Mouse (Mus musculus): ENCODE measurements around the gene Ccdc73. TPM values are rescaled to one million over a fixed set of nuclear protein-coding genes. Genes with fewer than 3 reads are reported as not detected.
"Not testable (repeated sequence)": the region's sequence is repeated elsewhere in the genome, so short reads cannot be mapped to it uniquely, and the experiment has no call there.

Gene Ccdc73
- polyA plus RNA-seq, 1 experiment from 2014 or later, result 5.8 TPM

DNA sequence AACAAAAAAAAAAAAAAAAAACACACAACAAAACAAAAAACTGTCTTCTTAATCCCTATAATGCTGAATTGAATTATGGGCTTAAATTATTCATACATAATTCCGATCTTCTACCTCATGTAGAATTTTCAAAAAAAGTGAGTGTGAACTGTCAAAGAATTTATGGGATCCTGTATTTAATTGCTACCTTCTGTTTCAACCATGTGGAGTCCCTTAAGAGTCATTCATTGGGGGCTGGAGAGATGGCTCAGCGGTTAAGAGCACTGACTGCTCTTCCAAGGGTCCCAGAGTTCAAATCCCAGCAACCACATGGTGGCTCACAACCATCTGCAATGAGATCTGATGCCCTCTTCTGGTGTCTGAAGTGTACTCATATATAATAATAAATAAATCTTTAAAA is 19.7 kb downstream of the Ccdc73 start:
- not testable (repeated sequence) for H3K9me3 ChIP-seq; H3K4me3 ChIP-seq (replicated peaks); H3K27ac ChIP-seq; H3K36me3 ChIP-seq; ATAC-seq; H3K9ac ChIP-seq; H3K27me3 ChIP-seq (replicated peaks); H3K4me1 ChIP-seq (replicated peaks); H3K4me2 ChIP-seq (replicated peaks)
- WGBS, result 58% methylated on average over 2 of the region's 2 CpGs

DNA sequence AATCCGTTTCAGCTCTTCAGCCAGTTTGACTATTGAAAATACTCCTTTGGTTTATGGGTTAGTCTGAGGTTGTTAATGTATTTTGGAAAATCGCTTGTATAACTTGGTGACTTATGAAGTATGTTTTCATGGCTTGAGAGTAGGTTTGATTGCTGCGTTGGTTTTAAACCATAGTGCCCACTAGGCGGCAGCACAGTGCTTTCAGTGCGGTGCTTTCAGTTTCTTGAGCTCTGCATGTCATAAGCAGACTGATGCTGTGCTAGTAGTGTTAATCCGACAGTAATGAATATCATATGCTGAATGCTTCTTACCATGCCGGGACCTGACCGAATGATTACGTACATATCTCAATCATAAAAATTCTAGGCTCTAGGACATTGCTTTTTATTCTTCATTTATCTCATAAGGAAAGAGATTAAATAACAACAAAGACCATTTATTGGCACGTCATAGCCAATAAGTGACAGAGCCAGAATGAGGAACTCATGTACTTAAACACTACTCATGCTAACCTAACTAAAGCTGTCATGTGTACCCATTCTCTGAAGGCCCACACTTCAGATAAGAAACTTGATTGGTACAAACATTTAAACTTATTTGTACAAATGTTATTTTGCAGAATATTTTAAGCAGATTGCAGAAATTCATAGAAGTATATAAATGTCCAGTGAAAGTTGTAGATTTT is 20.4 kb downstream of the Ccdc73 start:
- Histone ChIP-seq H3K4me1 (replicated peaks) (no peaks in the 10 kb centered on the region), H3K4me3 (replicated peaks) (no peak overlapping the region), H3K36me3 (no peaks in the 10 kb centered on the region), H3K9me3 (no peaks in the 10 kb centered on the region), H3K27ac (no peak overlapping the region), H3K9ac (no peak overlapping the region), H3K27me3 (replicated peaks) (no peaks in the 10 kb centered on the region), H3K4me2 (replicated peaks) (no peak overlapping the region)
- WGBS, result 19% methylated on average over 10 of the region's 10 CpGs
- no peak for ATAC-seq

DNA sequence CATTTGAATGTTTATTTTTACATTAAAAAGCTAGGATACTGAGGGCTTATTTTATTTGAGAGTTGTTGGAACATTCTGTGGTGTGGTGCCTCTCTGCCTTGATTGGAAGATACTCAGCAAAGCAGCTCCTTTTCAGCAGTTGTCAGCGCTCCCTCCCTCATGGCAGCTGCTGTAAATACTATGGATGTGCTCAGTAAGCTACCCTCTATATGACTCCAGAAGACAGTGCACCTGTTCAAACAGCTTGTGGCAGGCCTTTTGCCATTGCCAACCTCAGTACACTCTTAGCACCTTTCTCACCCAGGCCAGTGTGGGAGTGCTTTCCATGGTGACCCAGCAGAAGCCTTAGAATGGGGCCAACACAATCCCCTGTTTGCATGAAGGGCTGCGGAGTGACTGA is 32.4 kb downstream of the Ccdc73 start:
- WGBS, result 80% methylated on average over 2 of the region's 2 CpGs
- no peak overlapping the region for H3K4me2 ChIP-seq (replicated peaks)
- ATAC-seq, result no peak
- H3K27ac ChIP-seq, result no peak overlapping the region
- no peaks in the 10 kb centered on the region for H3K4me1 ChIP-seq (replicated peaks)
- H3K36me3 ChIP-seq, result no peaks in the 10 kb centered on the region
- no peak overlapping the region for H3K9ac ChIP-seq
- no peak overlapping the region for H3K4me3 ChIP-seq (replicated peaks)
- no peaks in the 10 kb centered on the region for H3K27me3 ChIP-seq (replicated peaks)
- no peaks in the 10 kb centered on the region for H3K9me3 ChIP-seq

DNA sequence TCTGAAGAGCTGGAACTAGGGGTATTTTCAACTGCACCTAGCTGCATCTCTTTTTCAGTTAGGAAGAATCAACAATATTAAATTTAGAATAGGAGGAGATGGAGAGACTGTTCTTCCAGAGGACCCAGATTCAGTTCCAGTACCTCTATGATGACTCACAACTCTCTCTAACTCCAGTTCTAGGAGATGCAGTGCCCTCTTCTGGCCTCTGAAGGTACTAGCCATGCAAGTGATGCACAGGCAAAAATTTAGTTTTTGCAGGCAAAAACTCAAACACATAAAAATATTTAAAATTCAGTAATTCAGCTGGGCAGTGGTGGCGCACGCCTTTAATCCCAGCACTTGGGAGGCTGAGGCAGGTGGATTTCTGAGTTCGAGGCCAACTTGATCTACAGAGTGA is 48.1 kb downstream of the Ccdc73 start:
- Histone ChIP-seq H3K27me3 (replicated peaks) (no peaks in the 10 kb centered on the region), H3K27ac (no peak overlapping the region), H3K4me1 (replicated peaks) (no peaks in the 10 kb centered on the region), H3K9me3 (no peaks in the 10 kb centered on the region), H3K4me2 (replicated peaks) (no peak overlapping the region), H3K9ac (no peak overlapping the region), H3K4me3 (replicated peaks) (no peak overlapping the region), H3K36me3 (no peaks in the 10 kb centered on the region)
- 79% methylated on average over 3 of the region's 3 CpGs for WGBS
- no peak for ATAC-seq

DNA sequence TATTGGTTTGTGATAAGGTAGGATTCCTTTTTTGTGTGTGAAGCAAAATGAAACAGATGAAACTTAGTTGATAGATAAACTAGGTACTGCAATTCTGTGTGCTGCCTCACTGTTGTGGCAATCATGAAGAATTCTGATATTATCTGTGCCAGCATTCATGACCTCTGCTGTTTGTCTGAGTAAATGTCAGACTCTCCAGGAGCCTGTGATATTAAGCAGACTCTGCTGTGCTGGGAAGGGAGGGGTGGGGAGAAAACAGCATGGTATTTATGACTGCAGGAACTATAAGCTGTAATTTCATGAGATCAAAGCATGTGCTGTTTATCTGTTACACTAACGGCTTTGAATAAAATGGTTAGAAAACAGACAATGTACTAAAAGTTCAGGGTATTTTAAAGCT is 96.9 kb downstream of the Ccdc73 start:
- Histone ChIP-seq H3K27ac (no peak overlapping the region), H3K9me3 (no peaks in the 10 kb centered on the region), H3K4me3 (replicated peaks) (no peak overlapping the region), H3K36me3 (no peaks in the 10 kb centered on the region), H3K4me2 (replicated peaks) (no peak overlapping the region), H3K9ac (no peak overlapping the region), H3K4me1 (replicated peaks) (no peaks in the 10 kb centered on the region), H3K27me3 (replicated peaks) (no peaks in the 10 kb centered on the region)
- no peak for ATAC-seq
- 19% methylated on average over 1 of the region's 1 CpGs for WGBS

DNA sequence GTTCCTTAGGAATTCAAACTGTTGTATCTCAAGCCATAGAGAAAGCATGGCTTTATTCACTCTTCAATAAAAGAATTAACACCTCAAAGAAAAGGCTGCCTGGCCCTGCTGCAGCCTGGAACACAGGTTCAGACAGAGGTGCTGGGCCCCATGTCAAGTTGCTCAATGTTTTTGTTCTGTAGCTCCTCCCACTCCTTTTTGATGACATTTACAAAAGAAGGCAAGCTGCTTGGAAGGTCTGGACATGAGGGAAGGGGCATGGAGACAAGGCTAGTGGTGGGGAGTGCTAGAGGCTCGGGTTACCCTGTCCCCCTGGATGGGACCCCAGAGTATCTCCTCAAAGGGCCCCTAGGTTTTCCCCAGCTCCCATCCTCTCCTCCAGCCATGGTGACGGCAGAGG is 114.1 kb downstream of the Ccdc73 start:
- Histone ChIP-seq H3K27ac (no peak overlapping the region), H3K4me1 (replicated peaks) (no peaks in the 10 kb centered on the region), H3K4me2 (replicated peaks) (no peak overlapping the region), H3K27me3 (replicated peaks) (no peaks in the 10 kb centered on the region), H3K9ac (no peak overlapping the region), H3K4me3 (replicated peaks) (no peak overlapping the region), H3K36me3 (no peaks in the 10 kb centered on the region), H3K9me3 (no peaks in the 10 kb centered on the region)
- ATAC-seq, result no peak
- WGBS, result 34% methylated on average over 2 of the region's 2 CpGs

DNA sequence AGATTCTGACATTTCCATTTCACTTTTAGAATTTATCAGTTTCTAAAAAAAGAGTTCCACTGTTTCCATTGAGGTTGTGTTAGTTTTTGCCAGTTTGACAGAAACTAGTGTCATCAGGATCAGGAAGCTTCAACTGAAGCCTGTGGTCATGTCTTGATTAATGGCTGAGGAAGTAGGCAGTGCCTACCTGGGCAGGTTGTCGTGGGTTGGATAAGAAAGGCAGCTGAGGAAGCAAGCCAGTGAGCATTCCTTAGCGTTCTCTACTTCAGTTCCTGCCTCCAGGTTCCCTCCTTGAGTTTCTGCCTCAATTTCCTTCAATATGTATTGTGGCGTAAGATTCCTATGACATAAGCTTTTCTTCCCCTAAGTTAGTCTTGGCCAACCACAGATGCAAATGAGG is 118.2 kb downstream of the Ccdc73 start:
- H3K27ac ChIP-seq, result no peak overlapping the region
- 59% methylated on average over 3 of the region's 3 CpGs for WGBS
- ATAC-seq, result no peak
- H3K9me3 ChIP-seq, result no peaks in the 10 kb centered on the region
- H3K4me2 ChIP-seq (replicated peaks), result no peak overlapping the region
- H3K9ac ChIP-seq, result no peak overlapping the region
- H3K27me3 ChIP-seq (replicated peaks), result no peaks in the 10 kb centered on the region
- no peak overlapping the region for H3K4me3 ChIP-seq (replicated peaks)
- H3K4me1 ChIP-seq (replicated peaks), result no peaks in the 10 kb centered on the region
- H3K36me3 ChIP-seq, result no peaks in the 10 kb centered on the region

DNA sequence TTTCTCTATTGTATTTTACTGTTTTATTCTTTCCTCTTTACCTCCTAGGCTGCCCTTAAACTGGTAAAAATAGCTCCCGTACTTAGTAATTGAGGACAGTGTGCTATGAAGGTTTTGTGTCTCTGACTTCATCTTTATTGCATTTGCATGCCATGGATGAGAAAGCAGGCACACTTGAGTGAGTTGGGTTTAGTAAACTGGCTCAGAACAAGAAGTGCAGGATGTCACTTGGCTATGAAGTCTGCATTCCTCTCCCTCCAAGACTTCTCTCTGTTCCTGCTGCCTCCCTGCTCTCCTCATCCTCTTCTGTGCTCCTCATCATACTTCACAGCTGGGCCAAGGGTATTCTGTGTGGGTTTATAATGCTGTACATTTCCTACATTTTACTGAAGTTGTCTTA is 121.4 kb downstream of the Ccdc73 start:
- H3K27ac ChIP-seq, result no peak overlapping the region
- no peak overlapping the region for H3K4me2 ChIP-seq (replicated peaks)
- H3K36me3 ChIP-seq, result no peaks in the 10 kb centered on the region
- H3K27me3 ChIP-seq (replicated peaks), result no peaks in the 10 kb centered on the region
- ATAC-seq, result no peak
- H3K4me3 ChIP-seq (replicated peaks), result no peak overlapping the region
- 90% methylated on average over 1 of the region's 1 CpGs for WGBS
- H3K9ac ChIP-seq, result no peak overlapping the region
- no peaks in the 10 kb centered on the region for H3K4me1 ChIP-seq (replicated peaks)
- H3K9me3 ChIP-seq, result no peaks in the 10 kb centered on the region

DNA sequence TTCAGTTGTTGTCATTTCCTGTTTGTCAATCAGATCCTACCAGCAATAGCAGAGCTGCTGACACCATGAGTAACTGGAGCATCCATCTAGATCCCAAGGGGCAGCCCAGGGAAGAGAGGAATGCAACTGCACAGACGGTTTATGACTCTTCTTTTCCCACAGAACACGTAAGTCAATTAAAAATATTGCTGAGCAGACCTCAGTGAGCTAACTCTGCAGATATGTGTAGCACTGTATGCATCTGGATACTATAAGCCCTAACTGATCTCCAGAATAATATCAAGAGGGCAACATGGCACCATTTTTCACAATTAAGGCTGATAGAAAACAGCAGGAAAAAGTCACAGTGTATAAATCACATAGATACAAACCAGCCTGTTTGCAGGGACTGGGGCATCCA is 126.8 kb downstream of the Ccdc73 start:
- no peak overlapping the region for H3K4me3 ChIP-seq (replicated peaks)
- no peaks in the 10 kb centered on the region for H3K4me1 ChIP-seq (replicated peaks)
- WGBS, result 47% methylated on average over 2 of the region's 2 CpGs
- 0 out of 2 replicates have a peak, but pooled peaks cover 4% of the 10 kb centered on the region for H3K36me3 ChIP-seq
- H3K9me3 ChIP-seq, result no peaks in the 10 kb centered on the region
- no peak for ATAC-seq
- no peak overlapping the region for H3K4me2 ChIP-seq (replicated peaks)
- no peak overlapping the region for H3K9ac ChIP-seq
- no peak overlapping the region for H3K27ac ChIP-seq
- no peaks in the 10 kb centered on the region for H3K27me3 ChIP-seq (replicated peaks)

DNA sequence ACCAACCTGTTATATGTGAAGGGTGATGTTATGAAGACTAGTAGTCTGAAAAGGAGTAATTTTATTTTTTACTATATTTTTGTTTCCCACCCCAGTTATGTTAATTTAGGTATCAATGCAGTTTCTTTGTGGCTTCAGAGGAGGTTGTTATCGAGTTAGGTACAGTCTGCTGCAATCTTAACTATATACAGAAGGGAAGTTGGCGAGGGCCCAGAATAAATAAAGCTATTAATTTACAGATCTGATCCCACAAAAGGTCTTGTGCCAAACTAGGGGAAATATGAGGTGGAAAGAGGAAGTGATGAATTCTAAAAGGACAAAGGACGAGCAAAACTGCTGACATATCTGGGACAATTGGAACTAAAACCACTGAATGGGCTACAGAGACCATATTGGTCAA is 128.6 kb downstream of the Ccdc73 start:
- H3K27ac ChIP-seq, result no peak overlapping the region
- 0 out of 2 replicates have a peak, but pooled peaks cover 4% of the 10 kb centered on the region for H3K36me3 ChIP-seq
- H3K4me1 ChIP-seq (replicated peaks), result no peaks in the 10 kb centered on the region
- no peaks in the 10 kb centered on the region for H3K27me3 ChIP-seq (replicated peaks)
- 78% methylated on average over 3 of the region's 3 CpGs for WGBS
- H3K9ac ChIP-seq, result no peak overlapping the region
- no peak overlapping the region for H3K4me3 ChIP-seq (replicated peaks)
- H3K9me3 ChIP-seq, result no peaks in the 10 kb centered on the region
- no peak overlapping the region for H3K4me2 ChIP-seq (replicated peaks)
- no peak for ATAC-seq

DNA sequence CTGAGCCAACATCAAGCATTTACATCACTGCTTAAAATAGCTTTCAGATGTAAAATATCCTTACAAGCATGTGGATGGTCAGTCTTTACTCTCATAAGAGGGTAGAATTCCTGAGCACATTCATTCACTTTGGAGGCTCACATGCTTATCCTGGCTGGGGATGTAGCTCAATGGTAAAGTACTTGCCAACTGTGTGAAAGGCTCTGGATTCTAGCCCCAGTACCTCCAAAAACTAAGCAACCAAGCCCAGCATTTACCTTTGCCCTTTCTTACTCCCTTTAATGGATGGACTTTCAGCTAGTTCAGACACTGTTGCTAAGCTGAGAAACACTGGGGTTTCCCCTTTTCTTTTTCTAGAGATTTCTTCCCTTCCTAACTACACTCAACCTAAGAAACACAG is 139.6 kb downstream of the Ccdc73 start:
- H3K27ac ChIP-seq, result no peak overlapping the region
- H3K4me2 ChIP-seq (replicated peaks), result no peak overlapping the region
- peaks cover 17% of the 10 kb centered on the region; the same call in 1 of the 2 replicates for H3K36me3 ChIP-seq
- no peaks in the 10 kb centered on the region for H3K9me3 ChIP-seq
- no peak for ATAC-seq
- H3K4me1 ChIP-seq (replicated peaks), result no peaks in the 10 kb centered on the region
- no peak overlapping the region for H3K9ac ChIP-seq
- no peak overlapping the region for H3K4me3 ChIP-seq (replicated peaks)
- H3K27me3 ChIP-seq (replicated peaks), result no peaks in the 10 kb centered on the region

DNA sequence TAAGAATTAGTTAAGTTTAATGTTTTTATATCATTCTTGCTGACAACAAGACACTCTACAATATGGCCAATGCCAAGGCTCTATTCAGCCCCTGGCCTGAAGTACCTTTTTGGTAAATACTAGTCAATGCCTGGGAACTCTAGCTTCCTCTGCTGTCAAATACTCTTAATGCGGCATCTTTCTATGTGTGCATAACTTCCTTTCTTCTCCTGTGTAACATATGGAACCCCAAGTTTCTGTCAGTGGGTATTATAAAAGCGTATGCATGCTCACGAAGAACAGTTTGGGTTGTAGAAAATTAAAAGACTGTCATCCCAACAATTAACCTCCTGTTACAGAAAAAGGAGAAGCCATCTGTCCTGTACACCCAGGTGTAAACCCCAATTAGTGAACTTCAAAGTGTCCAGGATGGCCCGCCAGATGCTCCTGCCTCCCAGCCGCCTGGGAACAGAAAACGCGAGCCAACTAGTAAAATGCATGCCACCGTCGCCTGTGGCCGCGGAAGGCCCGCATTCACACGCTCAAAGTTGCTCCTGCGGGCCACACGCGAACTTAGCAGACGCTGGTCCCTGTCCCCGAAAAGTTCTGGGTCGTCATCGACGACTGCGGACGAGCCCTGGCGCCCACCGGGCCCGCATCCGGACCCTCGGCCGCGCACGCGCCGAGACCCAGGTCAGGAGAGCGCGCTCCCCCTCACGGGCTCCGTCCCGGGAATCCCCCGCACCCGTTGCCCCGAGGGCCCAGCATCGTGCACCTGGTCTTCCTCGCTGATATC is 148.8 kb downstream of the Ccdc73 start:
- H3K27me3 ChIP-seq (replicated peaks), result no peaks in the 10 kb centered on the region
- H3K9me3 ChIP-seq, result no peaks in the 10 kb centered on the region
- WGBS, result under 1% methylated on average over 43 of the region's 43 CpGs
- peak overlapping the region; percentile 71 for H3K27ac ChIP-seq
- peak overlapping the region; percentile 89 for H3K4me3 ChIP-seq (replicated peaks)
- H3K4me1 ChIP-seq (replicated peaks), result 0 out of 2 replicates have a peak, but pooled peaks cover 2% of the 10 kb centered on the region
- peak overlapping the region; percentile 63 for H3K4me2 ChIP-seq (replicated peaks)
- peak; percentile 86 for ATAC-seq
- peak overlapping the region; percentile 95 for H3K9ac ChIP-seq
- peaks cover 11% of the 10 kb centered on the region for H3K36me3 ChIP-seq

DNA sequence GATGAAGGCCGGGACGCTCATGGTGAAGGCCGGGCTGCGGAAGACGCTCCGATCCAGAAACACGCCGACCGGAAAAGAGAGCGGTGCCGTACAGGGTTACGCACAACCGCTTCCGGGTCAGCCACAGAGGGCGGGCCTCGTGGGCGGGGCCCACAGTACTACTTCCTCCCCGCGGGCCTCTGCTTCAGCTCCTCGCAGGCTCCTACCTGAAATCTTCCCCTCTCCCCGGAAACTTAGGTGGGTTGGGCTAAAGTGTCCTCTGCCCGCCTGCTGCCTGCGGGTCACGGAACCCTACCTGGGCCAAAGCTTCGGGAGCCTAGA is 149.3 kb downstream of the Ccdc73 start, which contains the start of gene Eif3m:
Gene Eif3m (minus strand): TSS at position 114 of the 321 bp plus-strand sequence.
- Histone ChIP-seq H3K9me3 (no peaks in the 10 kb centered on the region), H3K27me3 (replicated peaks) (no peaks in the 10 kb centered on the region), H3K36me3 (peaks cover 9% of the 10 kb centered on the region), H3K27ac (peak within 1 kb of the TSS; percentile 75), H3K4me2 (replicated peaks) (peak within 1 kb of the TSS; percentile 77), H3K4me1 (replicated peaks) (0 out of 2 replicates have a peak, but pooled peaks cover 2% of the 10 kb centered on the region), H3K9ac (peak within 1 kb of the TSS; percentile 95), H3K4me3 (replicated peaks) (peak within 1 kb of the TSS; percentile 89)
- ATAC-seq, result peak; percentile 100
- WGBS, result under 1% methylated on average over 25 of the region's 25 CpGs

All from intestine, embryonic 15.5 days (tissue).